18 mouse cellular contexts compared by ENCODE assay signal in genomic region chr13:59164015-59164414, GRCm38 (mm10).
DNase-seq lines count a peak whose midpoint lies in the region; TF ChIP-seq lines count a peak whose summit lies in the region.
"Had no signal": no experiment of that assay in that cellular context is flagged by ENCODE, and none has a peak within 500 bp of the region (broad histone marks: within the 10 kb centered on the region; RNA-seq: fewer than 3 reads in every experiment).

No protein-coding gene starts in this region.

- no peaks in the 10 kb centered on the region for H3K79me2 ChIP-seq in MEL (ENCODE audit: control insufficient read depth, insufficient read depth, low read length, poor library complexity)

- no peak overlapping the region for H3K27ac ChIP-seq in MEL (ENCODE audit: control insufficient read depth, low read depth, low read length)

- no peak overlapping the region for H3K4me3 ChIP-seq in MEL (ENCODE audit: control insufficient read depth in 1 of 2, insufficient read depth in 1 of 2, low read depth in 2 of 2, low read length in 2 of 2)

- H3K9me3 ChIP-seq in MEL (replicated peaks; ENCODE audit: insufficient read depth, low read length), result no peaks in the 10 kb centered on the region

- H3K9ac ChIP-seq in MEL (ENCODE audit: control insufficient read depth, low read depth, low read length, poor library complexity, severe bottlenecking), result no peak overlapping the region

- H3K4me1 ChIP-seq in MEL (ENCODE audit: control insufficient read depth in 1 of 2, insufficient read depth in 2 of 2, low read length in 2 of 2), result peaks cover 9 to 15% of the 10 kb centered on the region in 2 experiments

- TF ChIP-seq CTCF in MEL (IDR thresholded peaks at IDR 0.05 in 2 of 3, conservative IDR thresholded peaks at IDR 0.05 in 1 of 3; ENCODE audit: control insufficient read depth in 1 of 3, insufficient read depth in 1 of 3, low read depth in 2 of 3, low read length in 3 of 3, poor library complexity in 1 of 3, severe bottlenecking in 1 of 3), result no peak

- TF ChIP-seq POLR2A in MEL (IDR thresholded peaks at IDR 0.05; ENCODE audit: control insufficient read depth in 1 of 2, insufficient read depth in 1 of 2, low read depth in 1 of 2, low read length in 2 of 2, poor library complexity in 1 of 2), result no peak

- intact Hi-C loops in heart, postnatal 25 days (cut with DNase I), result no loop called here

- TF ChIP-seq RAD21 in MEL (IDR thresholded peaks at IDR 0.05; ENCODE audit: low read depth, low read length), result no peak

- peak in 1 of 2 experiments; percentile 68; a peak in 3 of 4 replicates for TF ChIP-seq EP300 in MEL (IDR thresholded peaks at IDR 0.05; ENCODE audit: low read depth in 1 of 2, low read length in 2 of 2)

- no peaks in the 10 kb centered on the region for H3K27me3 ChIP-seq in MEL (ENCODE audit: control insufficient read depth in 1 of 2, insufficient read depth in 2 of 2, low read length in 2 of 2)
- H3K27me3 ChIP-seq: CH12.LX had no signal

- H3K36me3 ChIP-seq in MEL (ENCODE audit: control insufficient read depth in 1 of 2, insufficient read depth in 2 of 2, low read length in 2 of 2), result peaks cover 0 to 3% of the 10 kb centered on the region in 2 experiments; a peak in 2 of 4 replicates
- H3K36me3 ChIP-seq: G1E had no signal

- peak; percentile 64 for DNase-seq in heart, adult 11 months
- DNase-seq in heart, postnatal 25 days (ENCODE audit: low spot score), result no peak
- peak; percentile 37 for DNase-seq in MEL (ENCODE audit: low read depth, low spot score)
- DNase-seq in MN1 (ENCODE audit: low spot score), result no peak
- DNase-seq: adrenal gland, adult 2 months; adrenal gland, adult 8-10 months; adrenal gland, postnatal 10 days; adrenal gland, postnatal 14 days; adrenal gland, postnatal 25 days; adrenal gland, postnatal 36 days; B cell, adult 2 months; cerebellum, adult 11 months; cerebellum, adult 11-12 months; cerebellum, adult 18-20 months; cerebellum, adult 2 months; cerebellum, adult 8-10 months had no signal

TF ChIP-seq in MEL, 35 proteins besides CTCF, POLR2A, EP300 and RAD21:
- TF ChIP-seq ELF1 (IDR thresholded peaks at IDR 0.05; ENCODE audit: low read depth, low read length) (no peak), TCF12 (IDR thresholded peaks at IDR 0.05; ENCODE audit: low read depth, low read length) (0 out of 2 replicates have a peak, but pooled peaks have one; percentile 27), ZC3H11A (IDR thresholded peaks at IDR 0.05; ENCODE audit: low read depth, low read length) (no peak), KAT2A (conservative IDR thresholded peaks at IDR 0.05; ENCODE audit: low read depth, low read length) (no peak), UBTF (IDR thresholded peaks at IDR 0.05; ENCODE audit: borderline replicate concordance, insufficient read depth, low read depth, low read length) (no peak), GATA1 (IDR thresholded peaks at IDR 0.05; ENCODE audit: low read depth, low read length) (no peak), GABPA (IDR thresholded peaks at IDR 0.05; ENCODE audit: low read depth, low read length) (no peak), MEF2A (IDR thresholded peaks at IDR 0.05; ENCODE audit: extremely low read depth, insufficient replicate concordance, low read depth, low read length, poor library complexity, severe bottlenecking) (no peak), POLR2AphosphoS5 (IDR thresholded peaks at IDR 0.05; ENCODE audit: borderline replicate concordance, low read depth, low read length) (no peak), ETS1 (IDR thresholded peaks at IDR 0.05; ENCODE audit: low read depth, low read length) (peak; percentile 22; the same call in 1 of the 2 replicates), HCFC1 (IDR thresholded peaks at IDR 0.05; ENCODE audit: low read depth, low read length) (no peak), POLR2AphosphoS2 (IDR thresholded peaks at IDR 0.05; ENCODE audit: low read length) (no peak), SMC3 (IDR thresholded peaks at IDR 0.05; ENCODE audit: low read depth, low read length) (no peak), MYC (IDR thresholded peaks at IDR 0.05; ENCODE audit: low read depth, low read length) (peak; percentile 36; the same call in 1 of the 2 replicates), NRF1 (IDR thresholded peaks at IDR 0.05; ENCODE audit: insufficient read depth, low read depth, low read length, poor library complexity, severe bottlenecking) (no peak), USF1 (IDR thresholded peaks at IDR 0.05; ENCODE audit: low read depth, low read length) (peak; percentile 75), ZKSCAN1 (IDR thresholded peaks at IDR 0.05; ENCODE audit: low read depth, low read length) (no peak), JUND (IDR thresholded peaks at IDR 0.05; ENCODE audit: low read depth, low read length) (no peak), TAL1 (IDR thresholded peaks at IDR 0.05; ENCODE audit: low read length) (no peak), MXI1 (IDR thresholded peaks at IDR 0.05; ENCODE audit: low read depth, low read length) (0 out of 2 replicates have a peak, but pooled peaks have one; percentile 24), MAFK (IDR thresholded peaks at IDR 0.05; ENCODE audit: borderline replicate concordance, low read depth, low read length) (no peak), BHLHE40 (IDR thresholded peaks at IDR 0.05; ENCODE audit: borderline replicate concordance, low read depth, low read length) (no peak), ZNF384 (IDR thresholded peaks at IDR 0.05; ENCODE audit: low read depth, low read length) (no peak), MYB (IDR thresholded peaks at IDR 0.05; ENCODE audit: low read depth, low read length) (no peak), MAX (IDR thresholded peaks at IDR 0.05; ENCODE audit: low read length) (peak; percentile 75), SIN3A (IDR thresholded peaks at IDR 0.05; ENCODE audit: low read length) (0 out of 2 replicates have a peak, but pooled peaks have one; percentile 27), NELFE (IDR thresholded peaks at IDR 0.05; ENCODE audit: low read depth, low read length) (no peak), CHD2 (IDR thresholded peaks at IDR 0.05; ENCODE audit: low read length) (no peak), CHD1 (IDR thresholded peaks at IDR 0.05; ENCODE audit: low read depth, low read length) (no peak)
TF ChIP-seq in MEL: peak in this region for 7.

Comparison
In these comparisons a context has a peak if more than half of its experiments do, and no peak if none do; other contexts are left out.
1. DNase-seq: peak in heart, adult 11 months (single experiment) and MEL (single experiment); none in heart, postnatal 25 days (single experiment) and MN1 (single experiment).